Mouse (Mus musculus) stomach, embryonic 15.5 days (tissue): ENCODE data around the gene Ralgps2. TPM values are rescaled to one million over a fixed set of nuclear protein-coding genes. Genes with fewer than 3 reads are reported as not detected.

Experiments used
- ATAC-seq: fragments of 200-750 bp; cut with Nextera tagmentation; 2 replicates; pipeline ENCODE4 v1.8.0; 2017; ENCODE audit warnings: low read depth, moderate number of reproducible peaks, moderate TSS enrichment; ENCODE audit not compliant: insufficient read depth, low FRiP score
- H3K27ac ChIP-seq: fragments of 300-500 bp; sonication (generic); 2 replicates; pipeline ENCODE4 v1.5.1; 2015; ENCODE audit warnings: mild to moderate bottlenecking, inconsistent platforms
- H3K27me3 ChIP-seq: fragments of 300-500 bp; sonication (generic); replicated peaks from 2 replicates; pipeline ENCODE4 v1.6.1; 2015; ENCODE audit warnings: inconsistent platforms
- H3K36me3 ChIP-seq: fragments of 300-500 bp; sonication (generic); 2 replicates; pipeline ENCODE4 v1.6.1; 2015; ENCODE audit warnings: inconsistent platforms
- H3K4me1 ChIP-seq: fragments of 300-500 bp; sonication (generic); 2 replicates; pipeline ENCODE4 v1.6.1; 2015; ENCODE audit warnings: inconsistent platforms
- H3K4me2 ChIP-seq: fragments of 300-500 bp; sonication (generic); 2 replicates; pipeline ENCODE4 v1.6.1; 2015; ENCODE audit warnings: mild to moderate bottlenecking, inconsistent platforms
- H3K4me3 ChIP-seq: fragments of 300-500 bp; sonication (generic); replicated peaks from 2 replicates; pipeline ENCODE4 v1.5.1; 2015; ENCODE audit warnings: inconsistent platforms
- H3K9ac ChIP-seq: fragments of 300-500 bp; sonication (generic); 2 replicates; pipeline ENCODE4 v1.6.1; 2015; ENCODE audit warnings: inconsistent platforms
- H3K9me3 ChIP-seq: fragments of 300-500 bp; sonication (generic); 2 replicates; pipeline ENCODE4 v1.6.1; 2016; ENCODE audit warnings: inconsistent platforms
- WGBS: fragments of 180-500 bp; shearing (Covaris S2); methylation state at CpG from one replicate; pipeline ENCODE4 v1.1.7; 2015; 5-methylcytosine and 5-hydroxymethylcytosine counted together
- polyA plus RNA-seq: library from polyadenylated mRNA; unstranded; fragments of >200 nt; fragmentation: Nextera tagmentation; extraction: Ambion mirVana; gene quantifications from 2 replicates; pipeline ENCODE4 v1.2.1, GENCODE M21; 2015

The Ralgps2 gene
- polyA plus RNA-seq, 1 experiment from 2014 or later, result 50.1 TPM

- no peak for ATAC-seq
- Histone ChIP-seq H3K9me3 (no peaks in the 10 kb centered on the region), H3K27ac (no peak overlapping the region), H3K4me2 (no peak overlapping the region), H3K9ac (no peak overlapping the region), H3K27me3 (no peaks in the 10 kb centered on the region), H3K4me1 (no peaks in the 10 kb centered on the region), H3K36me3 (no peaks in the 10 kb centered on the region), H3K4me3 (no peak overlapping the region)
- 55% methylated on average over 12 of the region's 12 CpGs for WGBS
Observed at GRCm38 (mm10) chr1:156921290-156921994, 18.0 kb downstream of the Ralgps2 start.

GRCm38 (mm10) chr1:156917460-156917859 lies 22.0 kb downstream of the Ralgps2 start:
- no peak for ATAC-seq
- no peak overlapping the region for H3K4me3 ChIP-seq
- 18% methylated on average over 3 of the region's 3 CpGs for WGBS

GRCm38 (mm10) chr1:156916361-156916760 lies 23.1 kb downstream of the Ralgps2 start:
- Histone ChIP-seq H3K4me3 (no peak overlapping the region), H3K27ac (no peak overlapping the region), H3K36me3 (no peaks in the 10 kb centered on the region), H3K27me3 (no peaks in the 10 kb centered on the region), H3K9me3 (no peaks in the 10 kb centered on the region), H3K9ac (no peak overlapping the region), H3K4me1 (no peaks in the 10 kb centered on the region), H3K4me2 (no peak overlapping the region)
- 74% methylated on average over 3 of the region's 3 CpGs for WGBS
- ATAC-seq, result no peak

More at GRCm38 (mm10) chr1:156917460-156917859, 22.0 kb downstream of the Ralgps2 start:
- no peaks in the 10 kb centered on the region for H3K9me3 ChIP-seq
- no peaks in the 10 kb centered on the region for H3K4me1 ChIP-seq
- H3K36me3 ChIP-seq, result no peaks in the 10 kb centered on the region
- H3K27me3 ChIP-seq, result no peaks in the 10 kb centered on the region
- no peak overlapping the region for H3K4me2 ChIP-seq
- no peak overlapping the region for H3K27ac ChIP-seq
- H3K9ac ChIP-seq, result no peak overlapping the region

- Histone ChIP-seq H3K9me3 (no peaks in the 10 kb centered on the region), H3K4me1 (no peaks in the 10 kb centered on the region), H3K4me3 (no peak overlapping the region), H3K36me3 (no peaks in the 10 kb centered on the region), H3K27me3 (no peaks in the 10 kb centered on the region), H3K4me2 (no peak overlapping the region), H3K27ac (no peak overlapping the region), H3K9ac (no peak overlapping the region)
- WGBS, result 71% methylated on average over 5 of the region's 5 CpGs
- ATAC-seq, result no peak
Observed at GRCm38 (mm10) chr1:156914942-156915341, 24.5 kb downstream of the Ralgps2 start.

GRCm38 (mm10) chr1:156913190-156913589 lies 26.2 kb downstream of the Ralgps2 start:
- H3K27ac ChIP-seq, result no peak overlapping the region
- 86% methylated on average over 6 of the region's 6 CpGs for whole genome bisulfite sequencing
- ATAC-seq, result no peak
- no peaks in the 10 kb centered on the region for H3K36me3 ChIP-seq
- no peak overlapping the region for H3K4me2 ChIP-seq
- H3K9me3 ChIP-seq, result no peaks in the 10 kb centered on the region
- H3K9ac ChIP-seq, result no peak overlapping the region
- no peaks in the 10 kb centered on the region for H3K4me1 ChIP-seq
- H3K27me3 ChIP-seq, result no peaks in the 10 kb centered on the region
- H3K4me3 ChIP-seq, result no peak overlapping the region

GRCm38 (mm10) chr1:156910948-156911347 lies 28.5 kb downstream of the Ralgps2 start:
- Histone ChIP-seq H3K27me3 (no peaks in the 10 kb centered on the region), H3K4me2 (no peak overlapping the region), H3K4me1 (no peaks in the 10 kb centered on the region), H3K36me3 (no peaks in the 10 kb centered on the region), H3K9ac (no peak overlapping the region), H3K27ac (no peak overlapping the region), H3K4me3 (no peak overlapping the region), H3K9me3 (no peaks in the 10 kb centered on the region)
- WGBS, result 73% methylated on average over 2 of the region's 2 CpGs
- no peak for ATAC-seq

- ATAC-seq, result no peak
- no peaks in the 10 kb centered on the region for H3K9me3 ChIP-seq
- no peaks in the 10 kb centered on the region for H3K36me3 ChIP-seq
- H3K9ac ChIP-seq, result no peak overlapping the region
- H3K27ac ChIP-seq, result no peak overlapping the region
- H3K4me3 ChIP-seq, result no peak overlapping the region
- no peaks in the 10 kb centered on the region for H3K27me3 ChIP-seq
- no peaks in the 10 kb centered on the region for H3K4me1 ChIP-seq
- no peak overlapping the region for H3K4me2 ChIP-seq
Observed at GRCm38 (mm10) chr1:156909866-156910265, 29.6 kb downstream of the Ralgps2 start.

GRCm38 (mm10) chr1:156909265-156909664 lies 30.2 kb downstream of the Ralgps2 start:
- H3K4me2 ChIP-seq, result no peak overlapping the region
- no peak overlapping the region for H3K27ac ChIP-seq
- no peaks in the 10 kb centered on the region for H3K27me3 ChIP-seq
- no peak for ATAC-seq
- no peaks in the 10 kb centered on the region for H3K9me3 ChIP-seq
- no peak overlapping the region for H3K4me3 ChIP-seq
- no peak overlapping the region for H3K9ac ChIP-seq
- 85% methylated on average over 4 of the region's 4 CpGs for WGBS
- H3K4me1 ChIP-seq, result no peaks in the 10 kb centered on the region
- no peaks in the 10 kb centered on the region for H3K36me3 ChIP-seq

- Histone ChIP-seq H3K4me1 (no peaks in the 10 kb centered on the region), H3K36me3 (no peaks in the 10 kb centered on the region), H3K27ac (no peak overlapping the region), H3K9ac (no peak overlapping the region), H3K4me2 (no peak overlapping the region), H3K9me3 (no peaks in the 10 kb centered on the region), H3K27me3 (no peaks in the 10 kb centered on the region), H3K4me3 (no peak overlapping the region)
- no peak for ATAC-seq
- WGBS, result 73% methylated on average over 2 of the region's 2 CpGs
Observed at GRCm38 (mm10) chr1:156905660-156906059, 33.8 kb downstream of the Ralgps2 start.

- H3K27me3 ChIP-seq, result no peaks in the 10 kb centered on the region
- H3K27ac ChIP-seq, result no peak overlapping the region
- H3K4me1 ChIP-seq, result no peaks in the 10 kb centered on the region
- no peak overlapping the region for H3K4me2 ChIP-seq
- H3K4me3 ChIP-seq, result no peak overlapping the region
- no peak for ATAC-seq
- H3K9ac ChIP-seq, result no peak overlapping the region
- H3K9me3 ChIP-seq, result no peaks in the 10 kb centered on the region
- 94% methylated on average over 3 of the region's 3 CpGs for WGBS
- H3K36me3 ChIP-seq, result 0 out of 2 replicates have a peak, but pooled peaks cover 3% of the 10 kb centered on the region
Observed at GRCm38 (mm10) chr1:156903899-156904298, 35.5 kb downstream of the Ralgps2 start.

- ATAC-seq, result no peak
- Histone ChIP-seq H3K9ac (no peak overlapping the region), H3K36me3 (0 out of 2 replicates have a peak, but pooled peaks cover 3% of the 10 kb centered on the region), H3K9me3 (no peaks in the 10 kb centered on the region), H3K4me1 (no peaks in the 10 kb centered on the region), H3K4me3 (no peak overlapping the region), H3K27ac (no peak overlapping the region), H3K4me2 (no peak overlapping the region), H3K27me3 (no peaks in the 10 kb centered on the region)
- WGBS, result 83% methylated on average over 6 of the region's 6 CpGs
Observed at GRCm38 (mm10) chr1:156901689-156902088, 37.7 kb downstream of the Ralgps2 start.

- Histone ChIP-seq H3K4me1 (no peaks in the 10 kb centered on the region), H3K4me3 (no peak overlapping the region), H3K9ac (no peak overlapping the region), H3K27ac (no peak overlapping the region), H3K36me3 (no peaks in the 10 kb centered on the region), H3K4me2 (no peak overlapping the region), H3K27me3 (no peaks in the 10 kb centered on the region), H3K9me3 (no peaks in the 10 kb centered on the region)
- ATAC-seq, result no peak
- 94% methylated on average over 4 of the region's 4 CpGs for WGBS
Observed at GRCm38 (mm10) chr1:156891561-156891960, 47.9 kb downstream of the Ralgps2 start.

GRCm38 (mm10) chr1:156888830-156889229 lies 50.6 kb downstream of the Ralgps2 start:
- Histone ChIP-seq H3K27ac (no peak overlapping the region), H3K9me3 (no peaks in the 10 kb centered on the region), H3K4me3 (no peak overlapping the region), H3K36me3 (no peaks in the 10 kb centered on the region), H3K9ac (no peak overlapping the region), H3K4me2 (no peak overlapping the region), H3K4me1 (no peaks in the 10 kb centered on the region), H3K27me3 (no peaks in the 10 kb centered on the region)
- ATAC-seq, result no peak
- 90% methylated on average over 4 of the region's 4 CpGs for WGBS
